Mouse (Mus musculus) MEL (cell line): ENCODE measurements around the gene Olfr883. TPM values are rescaled to one million over a fixed set of nuclear protein-coding genes. Genes with fewer than 3 reads are reported as not detected.

Source experiments
- DNase-seq: peaks from one replicate; pipeline ENCODE4 v3.0.0; 2011; ENCODE audit warnings: low read depth, low spot score
- H3K27ac ChIP-seq: 2 replicates; pipeline ENCODE4 v1.5.1; 2012; ENCODE audit warnings: low read depth, mild to moderate bottlenecking, control low read depth, low read length, moderate library complexity; ENCODE audit not compliant: control insufficient read depth
- H3K27me3 ChIP-seq, 2 experiments: fragments of 150-350 bp in 1 of 2; sonication (generic) in 1 of 2; 2 replicates each; pipeline ENCODE4 v1.6.1; 2012; ENCODE audit warnings: low read length in 2 of 2, mild to moderate bottlenecking in 2 of 2, improper control_type of control experiment in 1 of 2, moderate library complexity in 1 of 2; ENCODE audit not compliant: insufficient read depth in 2 of 2, control insufficient read depth in 1 of 2
- H3K36me3 ChIP-seq, 2 experiments: 2 replicates each; pipeline ENCODE4 v1.6.1; 2012 to 2014; ENCODE audit warnings: low read length in 2 of 2, improper control_type of control experiment in 1 of 2, inconsistent platforms in 1 of 2, mild to moderate bottlenecking in 1 of 2; ENCODE audit not compliant: insufficient read depth in 2 of 2, control insufficient read depth in 1 of 2
- H3K4me1 ChIP-seq, 2 experiments: fragments of 150-350 bp in 1 of 2; sonication (generic) in 1 of 2; 2 replicates each; pipeline ENCODE4 v1.6.1; 2012; ENCODE audit warnings: low read length in 2 of 2, improper control_type of control experiment in 1 of 2, mild to moderate bottlenecking in 1 of 2; ENCODE audit not compliant: insufficient read depth in 2 of 2, control insufficient read depth in 1 of 2
- H3K4me3 ChIP-seq, 2 experiments: fragments of 150-350 bp in 1 of 2; sonication (generic) in 1 of 2; 2 replicates each; pipeline ENCODE4 v1.5.1; 2012; ENCODE audit warnings: low read depth in 2 of 2, low read length in 2 of 2, mild to moderate bottlenecking in 2 of 2, moderate library complexity in 2 of 2, control low read depth in 1 of 2, improper control_type of control experiment in 1 of 2; ENCODE audit not compliant: control insufficient read depth in 1 of 2, insufficient read depth in 1 of 2
- H3K79me2 ChIP-seq: 2 replicates; pipeline ENCODE4 v1.6.1; 2012; ENCODE audit warnings: mild to moderate bottlenecking, low read length, moderate library complexity; ENCODE audit not compliant: control insufficient read depth, poor library complexity, insufficient read depth
- H3K9ac ChIP-seq: 2 replicates; pipeline ENCODE4 v1.6.1; 2012; ENCODE audit warnings: low read depth, mild to moderate bottlenecking, control low read depth, low read length, moderate library complexity; ENCODE audit not compliant: control insufficient read depth, poor library complexity, severe bottlenecking
- H3K9me3 ChIP-seq: fragments of 150-350 bp; sonication (generic); replicated peaks from 2 replicates; pipeline ENCODE4 v1.6.1; 2012; ENCODE audit warnings: mild to moderate bottlenecking, low read length, improper control_type of control experiment, moderate library complexity; ENCODE audit not compliant: insufficient read depth
- CHD1 ChIP-seq: IDR thresholded peaks from 2 replicates; pipeline ENCODE4 v1.6.1; 2012; ENCODE audit warnings: low read depth, mild to moderate bottlenecking, inconsistent platforms, low read length, improper control_type of control experiment
- CHD2 ChIP-seq: IDR thresholded peaks from 2 replicates; pipeline ENCODE4 v1.6.1; 2011; ENCODE audit warnings: low read length, improper control_type of control experiment
- CTCF ChIP-seq, 3 experiments: IDR thresholded peaks in 2 of 3; conservative IDR thresholded peaks in 1 of 3; 2 replicates each; pipeline ENCODE4 v1.5.1; 2011 to 2012; ENCODE audit warnings: low read length in 3 of 3, low read depth in 2 of 3, mild to moderate bottlenecking in 2 of 3, improper control_type of control experiment in 1 of 3, inconsistent platforms in 1 of 3, mixed read lengths in 1 of 3, moderate library complexity in 1 of 3; ENCODE audit not compliant: control insufficient read depth in 1 of 3, insufficient read depth in 1 of 3, poor library complexity in 1 of 3, severe bottlenecking in 1 of 3
- E2F4 ChIP-seq: IDR thresholded peaks from 2 replicates; pipeline ENCODE4 v1.6.1; 2011; ENCODE audit warnings: low read depth, low read length, improper control_type of control experiment, borderline replicate concordance
- ELF1 ChIP-seq: IDR thresholded peaks from 2 replicates; pipeline ENCODE4 v1.6.1; 2014; ENCODE audit warnings: low read depth, mild to moderate bottlenecking, inconsistent platforms, low read length, improper control_type of control experiment, moderate library complexity
- ETS1 ChIP-seq: IDR thresholded peaks from 2 replicates; pipeline ENCODE4 v1.6.1; 2012; ENCODE audit warnings: low read depth, mild to moderate bottlenecking, inconsistent platforms, low read length, improper control_type of control experiment, moderate library complexity
- GABPA ChIP-seq: IDR thresholded peaks from 2 replicates; pipeline ENCODE4 v1.6.1; 2012; ENCODE audit warnings: low read depth, mild to moderate bottlenecking, inconsistent platforms, low read length, improper control_type of control experiment, moderate library complexity
- HCFC1 ChIP-seq: IDR thresholded peaks from 2 replicates; pipeline ENCODE4 v1.6.1; 2012; ENCODE audit warnings: low read depth, mild to moderate bottlenecking, inconsistent platforms, low read length, improper control_type of control experiment, moderate library complexity
- MAX ChIP-seq: IDR thresholded peaks from 2 replicates; pipeline ENCODE4 v1.6.1; 2011; ENCODE audit warnings: low read length, improper control_type of control experiment
- MAZ ChIP-seq: IDR thresholded peaks from 2 replicates; pipeline ENCODE4 v1.6.1; 2012; ENCODE audit warnings: low read depth, mild to moderate bottlenecking, inconsistent platforms, low read length, improper control_type of control experiment
- MEF2A ChIP-seq: IDR thresholded peaks from 2 replicates; pipeline ENCODE4 v1.6.1; 2014; ENCODE audit warnings: low read depth, mild to moderate bottlenecking, inconsistent platforms, low read length, improper control_type of control experiment; ENCODE audit not compliant: poor library complexity, insufficient replicate concordance, severe bottlenecking; ENCODE audit errors: extremely low read depth
- MXI1 ChIP-seq: IDR thresholded peaks from 2 replicates; pipeline ENCODE4 v1.6.1; 2011; ENCODE audit warnings: mild to moderate bottlenecking, low read depth, low read length, improper control_type of control experiment
- MYC ChIP-seq: IDR thresholded peaks from 2 replicates; pipeline ENCODE4 v1.6.1; 2011; ENCODE audit warnings: low read depth, mild to moderate bottlenecking, low read length, improper control_type of control experiment, moderate library complexity
- NELFE ChIP-seq: IDR thresholded peaks from 2 replicates; pipeline ENCODE4 v1.6.1; 2011; ENCODE audit warnings: low read depth, low read length, improper control_type of control experiment
- NRF1 ChIP-seq: IDR thresholded peaks from 2 replicates; pipeline ENCODE4 v1.6.1; 2014; ENCODE audit warnings: low read depth, mild to moderate bottlenecking, inconsistent platforms, low read length, improper control_type of control experiment, moderate library complexity; ENCODE audit not compliant: poor library complexity, insufficient read depth, severe bottlenecking
- POLR2A ChIP-seq, 2 experiments: IDR thresholded peaks; 2 replicates each; pipeline ENCODE4 v1.6.1; 2011 to 2012; ENCODE audit warnings: low read length in 2 of 2, mild to moderate bottlenecking in 2 of 2, control low read depth in 1 of 2, improper control_type of control experiment in 1 of 2, low read depth in 1 of 2, moderate library complexity in 1 of 2; ENCODE audit not compliant: control insufficient read depth in 1 of 2, insufficient read depth in 1 of 2, poor library complexity in 1 of 2
- POLR2AphosphoS2 ChIP-seq: IDR thresholded peaks from 2 replicates; pipeline ENCODE4 v1.6.1; 2011; ENCODE audit warnings: low read length, improper control_type of control experiment
- RAD21 ChIP-seq: IDR thresholded peaks from 2 replicates; pipeline ENCODE4 v1.6.1; 2011; ENCODE audit warnings: mild to moderate bottlenecking, low read depth, low read length, improper control_type of control experiment
- RCOR1 ChIP-seq: IDR thresholded peaks from 2 replicates; pipeline ENCODE4 v1.6.1; 2012; ENCODE audit warnings: low read depth, mild to moderate bottlenecking, inconsistent platforms, low read length, improper control_type of control experiment
- SIN3A ChIP-seq: IDR thresholded peaks from 2 replicates; pipeline ENCODE4 v1.6.1; 2012; ENCODE audit warnings: low read length, improper control_type of control experiment, inconsistent platforms
- TBP ChIP-seq: IDR thresholded peaks from 2 replicates; pipeline ENCODE4 v1.8.0; 2011; ENCODE audit warnings: low read depth, low read length, improper control_type of control experiment
- TCF12 ChIP-seq: IDR thresholded peaks from 2 replicates; pipeline ENCODE4 v1.6.1; 2014; ENCODE audit warnings: low read depth, mild to moderate bottlenecking, inconsistent platforms, low read length, improper control_type of control experiment, moderate library complexity
- UBTF ChIP-seq: IDR thresholded peaks from 2 replicates; pipeline ENCODE4 v1.6.1; 2012; ENCODE audit warnings: low read depth, mild to moderate bottlenecking, inconsistent platforms, low read length, improper control_type of control experiment, moderate library complexity, borderline replicate concordance; ENCODE audit not compliant: insufficient read depth
- USF1 ChIP-seq: IDR thresholded peaks from 2 replicates; pipeline ENCODE4 v1.6.1; 2014; ENCODE audit warnings: low read depth, mild to moderate bottlenecking, inconsistent platforms, low read length, improper control_type of control experiment, moderate library complexity
- USF2 ChIP-seq, 2 experiments: IDR thresholded peaks; 2 replicates each; pipeline ENCODE4 v1.6.1; 2011 to 2012; ENCODE audit warnings: improper control_type of control experiment in 2 of 2, low read length in 2 of 2, borderline replicate concordance in 1 of 2, inconsistent platforms in 1 of 2, low read depth in 1 of 2, mild to moderate bottlenecking in 1 of 2; ENCODE audit not compliant: insufficient read depth in 1 of 2
- ZC3H11A ChIP-seq: IDR thresholded peaks from 2 replicates; pipeline ENCODE4 v1.6.1; 2012; ENCODE audit warnings: low read depth, mild to moderate bottlenecking, inconsistent platforms, low read length, improper control_type of control experiment
- ZKSCAN1 ChIP-seq: IDR thresholded peaks from 2 replicates; pipeline ENCODE4 v1.6.1; 2012; ENCODE audit warnings: low read depth, mild to moderate bottlenecking, inconsistent platforms, low read length, improper control_type of control experiment, moderate library complexity
- ZMIZ1 ChIP-seq: IDR thresholded peaks from 2 replicates; pipeline ENCODE4 v1.6.1; 2012; ENCODE audit warnings: low read depth, mild to moderate bottlenecking, inconsistent platforms, low read length, improper control_type of control experiment, moderate library complexity
- ZNF384 ChIP-seq: IDR thresholded peaks from 2 replicates; pipeline ENCODE4 v1.6.1; 2012; ENCODE audit warnings: low read depth, mild to moderate bottlenecking, inconsistent platforms, low read length, improper control_type of control experiment
- polyA plus RNA-seq, 2 experiments: library from polyadenylated mRNA; stranded (reverse) in 1 of 2; unstranded in 1 of 2; fragments of >175 nt in 1 of 2; fragments of >200 nt in 1 of 2; gene quantifications; 2 replicates each; pipeline versions ENCODE4 v1.2.1 to v1.2.4; 2012; ENCODE audit warnings: low replicate concordance in 2 of 2, low read depth in 1 of 2; ENCODE audit not compliant: insufficient read length in 2 of 2, insufficient read depth in 1 of 2, missing spikeins in 1 of 2
- total RNA-seq: library from RNA; depleted of rRNA; stranded (reverse); fragments of 300-350 nt; gene quantifications from 2 replicates; pipeline ENCODE4 v1.2.3, GENCODE M21; 2012

Olfr883 gene
- total and polyA plus RNA-seq, 3 experiments: not detected

- no peaks in the 10 kb centered on the region for H3K27me3 ChIP-seq
- TF ChIP-seq ZKSCAN1: no peak
- TF ChIP-seq USF2 (IDR thresholded peaks at IDR 0.05; ENCODE audit: borderline replicate concordance in 1 of 2, insufficient read depth in 1 of 2, low read depth in 1 of 2, low read length in 2 of 2): no peak
- no peak for TF ChIP-seq CHD2
- no peak for TF ChIP-seq CHD1
- no peak for TF ChIP-seq NELFE
- no peak for TF ChIP-seq MYC
- TF ChIP-seq CTCF (IDR thresholded peaks at IDR 0.05 in 2 of 3, conservative IDR thresholded peaks at IDR 0.05 in 1 of 3; ENCODE audit: control insufficient read depth in 1 of 3, insufficient read depth in 1 of 3, low read depth in 2 of 3, low read length in 3 of 3, poor library complexity in 1 of 3, severe bottlenecking in 1 of 3): no peak
- no peak for TF ChIP-seq TBP
- no peak for TF ChIP-seq GABPA
- TF ChIP-seq POLR2AphosphoS2: no peak
- TF ChIP-seq HCFC1: no peak
- no peak for TF ChIP-seq E2F4
- no peak for TF ChIP-seq NRF1
- TF ChIP-seq RAD21: no peak
- no peak for TF ChIP-seq RCOR1
- TF ChIP-seq TCF12: no peak
- no peak for TF ChIP-seq ZNF384
- TF ChIP-seq ETS1: no peak
- TF ChIP-seq MEF2A: no peak
- no peak for TF ChIP-seq POLR2A (IDR thresholded peaks at IDR 0.05; ENCODE audit: control insufficient read depth in 1 of 2, insufficient read depth in 1 of 2, low read depth in 1 of 2, low read length in 2 of 2, poor library complexity in 1 of 2)
Measured at GRCm38 (mm10) chr9:38046255-38046654, 20.6 kb downstream of the Olfr883 start, which contains the start of gene Olfr884. TSS of gene Olfr884 (plus strand) at chr9:38046555.

GRCm38 (mm10) chr9:38061022-38061421, 35.4 kb downstream of the Olfr883 start, which contains the start of gene Olfr885:
TSS of gene Olfr885 (plus strand) at chr9:38061322.
- TF ChIP-seq UBTF: no peak
- no peak for TF ChIP-seq USF2 (IDR thresholded peaks at IDR 0.05; ENCODE audit: borderline replicate concordance in 1 of 2, insufficient read depth in 1 of 2, low read depth in 1 of 2, low read length in 2 of 2)
- no peak for TF ChIP-seq MXI1
- TF ChIP-seq POLR2A (IDR thresholded peaks at IDR 0.05; ENCODE audit: control insufficient read depth in 1 of 2, insufficient read depth in 1 of 2, low read depth in 1 of 2, low read length in 2 of 2, poor library complexity in 1 of 2): no peak
- TF ChIP-seq ELF1: no peak
- no peak for TF ChIP-seq MAX
- no peak for TF ChIP-seq CHD1
- no peak for TF ChIP-seq ZC3H11A
- TF ChIP-seq USF1: no peak
- no peak for TF ChIP-seq SIN3A
- no peak for TF ChIP-seq NRF1
- no peak for TF ChIP-seq ZMIZ1
- no peak for TF ChIP-seq GABPA
- no peak for TF ChIP-seq RCOR1
- TF ChIP-seq E2F4: no peak
- TF ChIP-seq MAZ: no peak
- H3K9ac ChIP-seq: no peak within 1 kb of the TSS
- H3K27ac ChIP-seq: no peak within 1 kb of the TSS
- H3K4me3 ChIP-seq: no peak within 1 kb of the TSS
- no peaks in the 10 kb centered on the region for H3K27me3 ChIP-seq
- DNase-seq: no peak
- no peaks in the 10 kb centered on the region for H3K4me1 ChIP-seq
- H3K36me3 ChIP-seq: no peaks in the 10 kb centered on the region
- H3K9me3 ChIP-seq: no peaks in the 10 kb centered on the region; the same call in 1 of the 2 replicates
- no peaks in the 10 kb centered on the region for H3K79me2 ChIP-seq

More at GRCm38 (mm10) chr9:38046255-38046654, 20.6 kb downstream of the Olfr883 start, which contains the start of gene Olfr884:
- no peak within 1 kb of the TSS for H3K27ac ChIP-seq
- DNase-seq: no peak
- H3K4me1 ChIP-seq: no peaks in the 10 kb centered on the region
- H3K9ac ChIP-seq: no peak within 1 kb of the TSS
- no peak within 1 kb of the TSS for H3K4me3 ChIP-seq
- H3K79me2 ChIP-seq: no peaks in the 10 kb centered on the region
- H3K9me3 ChIP-seq: no peaks in the 10 kb centered on the region
- no peaks in the 10 kb centered on the region for H3K36me3 ChIP-seq
